Mouse (Mus musculus): ENCODE measurements around the gene Disp1. TPM values are rescaled to one million over a fixed set of nuclear protein-coding genes. Genes with fewer than 3 reads are reported as not detected.

Disp1 gene
- total and polyA plus RNA-seq, 3 experiments, result 3.4 to 11.3 (median 5.9) TPM

DNA sequence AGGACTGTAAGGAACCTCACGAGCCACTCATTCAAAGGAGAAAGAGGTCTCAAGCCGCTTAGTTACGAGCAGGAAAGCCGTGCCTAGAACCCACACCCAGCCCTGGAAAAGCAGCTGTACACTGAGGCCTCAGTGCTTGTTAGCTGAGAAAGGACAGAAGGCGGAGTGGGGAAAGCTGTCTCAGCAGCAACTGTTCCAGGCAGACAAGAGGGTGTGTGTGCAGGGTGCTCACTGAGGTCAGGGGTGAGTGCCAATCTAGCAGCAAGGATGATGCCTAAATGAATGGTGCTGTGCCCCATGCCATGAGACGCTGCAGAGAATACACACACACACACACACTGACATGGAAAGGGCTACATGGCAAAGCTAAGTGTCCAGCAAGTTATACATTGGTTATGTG, 106.8 kb downstream of the Disp1 start:
- H3K4me2 ChIP-seq (ENCODE audit: insufficient read depth, low read depth, poor library complexity, severe bottlenecking), result no peak overlapping the region
- in situ Hi-C loops (cut with MboI; ENCODE audit: low pct_ligation_motif_present, low pct_unique_long_range_greater_than_20kb, low sequenced_read_pairs), result no loop called here

DNA sequence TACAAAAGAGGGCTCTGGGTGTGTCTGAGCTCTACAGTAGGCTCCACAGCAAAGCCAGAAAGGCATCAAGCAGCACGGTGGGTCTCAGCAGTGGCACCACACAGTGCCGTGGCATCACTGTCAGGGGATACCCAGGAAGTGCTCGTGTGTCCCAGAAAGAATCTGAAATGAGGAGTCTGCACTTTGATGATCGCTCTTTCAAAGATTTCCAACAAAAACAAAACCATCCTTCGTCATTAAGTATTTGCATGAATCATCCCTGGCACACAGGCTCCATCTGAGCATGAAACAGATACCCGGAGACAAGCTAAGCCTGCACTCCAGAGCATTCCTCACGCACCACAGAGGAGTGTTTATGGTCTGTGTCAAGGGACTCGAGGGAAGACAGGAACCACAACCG, 107.8 kb downstream of the Disp1 start:
- Histone ChIP-seq H3K4me2 (ENCODE audit: insufficient read depth, low read depth, poor library complexity, severe bottlenecking) (no peak overlapping the region), H3K27me3 (replicated peaks) (no peaks in the 10 kb centered on the region), H3K27ac (ENCODE audit: insufficient read depth, low read depth) (no peak overlapping the region), H3K9ac (ENCODE audit: insufficient read depth, low read depth) (no peak overlapping the region), H3K4me3 (replicated peaks in 1 of 3; ENCODE audit: low read depth in 2 of 3, low read length in 2 of 3, poor library complexity in 1 of 3) (no peak overlapping the region), H3K36me3 (replicated peaks in 1 of 2; ENCODE audit: control insufficient read depth in 1 of 2, insufficient read depth in 1 of 2, low read length in 1 of 2) (peaks cover 0 to 29% of the 10 kb centered on the region in 2 experiments), H3K9me3 (replicated peaks; ENCODE audit: low read length) (no peaks in the 10 kb centered on the region), H3K4me1 (ENCODE audit: control insufficient read depth in 1 of 2, insufficient read depth in 2 of 2) (peaks cover 0 to 9% of the 10 kb centered on the region in 2 experiments; a peak in 1 of 4 replicates), H3K79me2 (replicated peaks; ENCODE audit: control insufficient read depth, extremely low read depth, insufficient read depth, poor library complexity, severe bottlenecking) (no peaks in the 10 kb centered on the region)
- dilution Hi-C loops (cut with MboI; ENCODE audit: extremely low pct_ligation_motif_present, extremely low pct_unique_long_range_greater_than_20kb, low sequenced_read_pairs) (no loop called here), in situ Hi-C loops (cut with MboI; ENCODE audit: low pct_ligation_motif_present, low pct_unique_long_range_greater_than_20kb, low sequenced_read_pairs) (no loop called here)
- TF ChIP-seq ZKSCAN1 (IDR thresholded peaks at IDR 0.05; ENCODE audit: borderline replicate concordance, low read depth, low read length) (no peak), TCF12 (IDR thresholded peaks at IDR 0.05; ENCODE audit: low read depth, low read length) (no peak), RCOR1 (conservative IDR thresholded peaks at IDR 0.05; ENCODE audit: low read depth, low read length) (no peak), CHD2 (IDR thresholded peaks at IDR 0.05; ENCODE audit: low read length) (no peak), RAD21 (IDR thresholded peaks at IDR 0.05; ENCODE audit: low read depth, low read length) (no peak), USF1 (IDR thresholded peaks at IDR 0.05; ENCODE audit: low read depth, low read length) (no peak), ZMIZ1 (IDR thresholded peaks at IDR 0.05; ENCODE audit: low read depth, low read length) (no peak), NRF1 (IDR thresholded peaks at IDR 0.05; ENCODE audit: low read depth, low read length) (no peak), CHD1 (IDR thresholded peaks at IDR 0.05; ENCODE audit: low read depth, low read length) (no peak), PAX5 (IDR thresholded peaks at IDR 0.05; ENCODE audit: low read length) (no peak), E2F4 (IDR thresholded peaks at IDR 0.05; ENCODE audit: insufficient replicate concordance, low read depth, low read length) (no peak), POLR2AphosphoS2 (IDR thresholded peaks at IDR 0.05; ENCODE audit: low read depth, low read length) (no peak), ETS1 (conservative IDR thresholded peaks at IDR 0.05; ENCODE audit: low read depth, low read length) (no peak)
- DNase-seq (ENCODE audit: extremely low read depth), result no peak

More for the DNA sequence above, 106.8 kb downstream of the Disp1 start:
- H3K4me1 ChIP-seq (ENCODE audit: control insufficient read depth in 1 of 2, insufficient read depth in 2 of 2), result peaks cover 0 to 9% of the 10 kb centered on the region in 2 experiments; a peak in 1 of 4 replicates
- TF ChIP-seq ZNF384 (IDR thresholded peaks at IDR 0.05; ENCODE audit: low read depth, low read length), result no peak
- no peak for TF ChIP-seq JUN (IDR thresholded peaks at IDR 0.05; ENCODE audit: insufficient read depth, low read depth, low read length)
- no peak for TF ChIP-seq BHLHE40 (IDR thresholded peaks at IDR 0.05; ENCODE audit: low read depth, low read length)
- TF ChIP-seq PAX5 (IDR thresholded peaks at IDR 0.05; ENCODE audit: low read length), result no peak
- TF ChIP-seq MXI1 (IDR thresholded peaks at IDR 0.05; ENCODE audit: low read depth, low read length), result no peak
- no peak for TF ChIP-seq UBTF (IDR thresholded peaks at IDR 0.05; ENCODE audit: low read depth, low read length)
- no peak for TF ChIP-seq MYC (IDR thresholded peaks at IDR 0.05; ENCODE audit: low read depth, low read length)
- TF ChIP-seq ZC3H11A (IDR thresholded peaks at IDR 0.05; ENCODE audit: low read depth, low read length), result no peak
- no peak for TF ChIP-seq CHD1 (IDR thresholded peaks at IDR 0.05; ENCODE audit: low read depth, low read length)
- TF ChIP-seq RCOR1 (conservative IDR thresholded peaks at IDR 0.05; ENCODE audit: low read depth, low read length), result no peak
- TF ChIP-seq CTCF (conservative IDR thresholded peaks at IDR 0.05 in 1 of 2, IDR thresholded peaks at IDR 0.05 in 1 of 2; ENCODE audit: low read depth in 2 of 2, low read length in 2 of 2), result no peak
- no peak for TF ChIP-seq TBP (conservative IDR thresholded peaks at IDR 0.05; ENCODE audit: low read depth, low read length)
- no peak for TF ChIP-seq USF2 (conservative IDR thresholded peaks at IDR 0.05; ENCODE audit: low read depth, low read length)
- TF ChIP-seq POLR2A (IDR thresholded peaks at IDR 0.05; ENCODE audit: low read depth, low read length), result no peak
- TF ChIP-seq ETS1 (conservative IDR thresholded peaks at IDR 0.05; ENCODE audit: low read depth, low read length), result no peak
- TF ChIP-seq E2F4 (IDR thresholded peaks at IDR 0.05; ENCODE audit: insufficient replicate concordance, low read depth, low read length), result no peak
- no peak for TF ChIP-seq NELFE (IDR thresholded peaks at IDR 0.05; ENCODE audit: low read depth, low read length)
- dilution Hi-C loops (cut with MboI; ENCODE audit: extremely low pct_ligation_motif_present, extremely low pct_unique_long_range_greater_than_20kb, low sequenced_read_pairs), result no loop called here
- H3K27ac ChIP-seq (ENCODE audit: insufficient read depth, low read depth), result no peak overlapping the region
- H3K79me2 ChIP-seq (replicated peaks; ENCODE audit: control insufficient read depth, extremely low read depth, insufficient read depth, poor library complexity, severe bottlenecking), result no peaks in the 10 kb centered on the region
- H3K9ac ChIP-seq (ENCODE audit: insufficient read depth, low read depth), result no peak overlapping the region
- H3K36me3 ChIP-seq (replicated peaks in 1 of 2; ENCODE audit: control insufficient read depth in 1 of 2, insufficient read depth in 1 of 2, low read length in 1 of 2), result peaks cover 0 to 24% of the 10 kb centered on the region in 2 experiments
- H3K4me3 ChIP-seq (replicated peaks in 1 of 3; ENCODE audit: low read depth in 2 of 3, low read length in 2 of 3, poor library complexity in 1 of 3), result no peak overlapping the region
- no peaks in the 10 kb centered on the region for H3K27me3 ChIP-seq (replicated peaks)
- no peaks in the 10 kb centered on the region for H3K9me3 ChIP-seq (replicated peaks; ENCODE audit: low read length)
- no peak for DNase-seq (ENCODE audit: extremely low read depth)
